9 mouse cellular contexts compared by ENCODE assay signal in the genomic region with DNA sequence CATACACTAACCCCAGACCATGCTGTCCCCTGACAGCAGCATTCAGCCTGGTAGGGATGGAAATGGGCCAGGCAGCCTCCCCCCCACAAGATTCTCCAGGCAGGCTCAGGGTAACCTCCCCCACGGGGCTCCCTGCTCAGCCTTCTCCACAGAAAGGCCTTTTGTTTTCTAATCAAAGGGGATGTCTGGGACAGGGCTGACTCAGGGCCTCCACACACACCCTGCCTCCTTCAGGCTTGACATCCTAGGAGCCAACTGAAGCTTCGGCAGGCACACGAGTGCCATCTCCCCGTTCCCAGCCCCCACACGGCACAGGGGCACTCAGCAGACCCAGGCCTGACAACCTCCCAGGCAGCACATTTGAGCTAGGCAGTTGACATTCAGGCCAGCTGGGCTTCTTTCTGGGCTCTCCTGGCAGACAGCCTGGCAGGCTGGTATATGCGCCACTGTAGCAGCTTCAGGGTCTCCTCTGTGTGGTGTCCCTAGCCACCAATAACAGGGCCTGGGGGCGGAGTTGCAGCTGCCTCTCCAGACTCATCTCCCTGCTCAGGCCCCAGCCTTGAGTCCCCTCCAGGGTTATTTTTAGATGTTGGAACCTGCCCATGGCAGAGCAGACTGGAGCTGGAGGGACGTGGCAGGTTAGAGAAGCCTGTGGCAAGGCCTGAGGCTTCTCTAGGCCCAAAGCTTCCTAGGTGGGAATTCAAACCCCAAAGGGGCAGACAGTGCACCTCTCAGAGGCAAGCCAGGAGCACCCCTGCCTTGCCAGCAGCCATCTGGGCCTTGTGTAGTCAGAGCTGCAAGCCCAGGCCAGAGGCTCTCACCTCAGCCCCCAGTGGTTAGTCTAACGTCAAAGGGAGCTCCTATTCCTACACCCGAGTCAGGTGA. TPM values are rescaled to one million over a fixed set of nuclear protein-coding genes. Genes with fewer than 3 reads are reported as not detected.
DNase-seq lines count a peak whose midpoint lies in the region; ATAC-seq and TF ChIP-seq lines count a peak whose summit lies in the region.
"Had no signal": no experiment of that assay in that cellular context is flagged by ENCODE, and none has a peak within 500 bp of the region (broad histone marks: within the 10 kb centered on the region; RNA-seq: fewer than 3 reads in every experiment).

No protein-coding gene starts in this region.

- H3K4me2 ChIP-seq in stomach, embryonic 15.5 days = peak overlapping the region; percentile 14

- TF ChIP-seq CTCF in cerebellum, adult 2 months (IDR thresholded peaks at IDR 0.05; ENCODE audit: borderline replicate concordance, insufficient read depth, low read depth, low read length) = no peak

- peak; percentile 70 for ATAC-seq in stomach, embryonic 15.5 days (ENCODE audit: insufficient read depth, low FRiP score, low read depth)

- peaks cover 76% of the 10 kb centered on the region for H3K36me3 ChIP-seq in midbrain, embryonic 10.5 days
- H3K36me3 ChIP-seq in stomach, embryonic 15.5 days = peaks cover 53% of the 10 kb centered on the region

- no peak overlapping the region for H3K4me3 ChIP-seq in cerebellum, adult 2 months (replicated peaks; ENCODE audit: insufficient read depth, low read depth, low read length)
- 0 out of 2 replicates have a peak overlapping the region, but pooled peaks have one; percentile 5 for H3K4me3 ChIP-seq in midbrain, embryonic 10.5 days
- no peak overlapping the region for H3K4me3 ChIP-seq in stomach, embryonic 15.5 days (replicated peaks)

- no peaks in the 10 kb centered on the region for H3K27me3 ChIP-seq in cerebellum, adult 2 months (ENCODE audit: control insufficient read depth, insufficient read depth, low read length)
- H3K27me3 ChIP-seq in midbrain, embryonic 10.5 days (ENCODE audit: low read depth, poor library complexity, severe bottlenecking) = no peaks in the 10 kb centered on the region
- H3K27me3 ChIP-seq in stomach, embryonic 15.5 days (replicated peaks) = no peaks in the 10 kb centered on the region

- no peaks in the 10 kb centered on the region for H3K9me3 ChIP-seq in midbrain, embryonic 10.5 days (replicated peaks)
- no peaks in the 10 kb centered on the region for H3K9me3 ChIP-seq in stomach, embryonic 15.5 days

- peaks cover 68% of the 10 kb centered on the region for H3K4me1 ChIP-seq in cerebellum, adult 2 months (ENCODE audit: control insufficient read depth, insufficient read depth, low read length)
- peaks cover 39% of the 10 kb centered on the region for H3K4me1 ChIP-seq in midbrain, embryonic 10.5 days
- peaks cover 32% of the 10 kb centered on the region for H3K4me1 ChIP-seq in stomach, embryonic 15.5 days

- peak; percentile 90 for DNase-seq in NIH3T3 (ENCODE audit: low read depth)
- peak; percentile 80 to 87 for DNase-seq in cerebellum, adult 2 months
- DNase-seq in frontal cortex, adult 2 months (ENCODE audit: extremely low spot score in 1 of 2, low spot score in 1 of 2) = peak; percentile 70 to 75
- DNase-seq in heart, postnatal 4 days = peak; percentile 91
- peak; percentile 82 to 89 for DNase-seq in layer of hippocampus, postnatal 14 days (ENCODE audit: low spot score in 2 of 2)
- no peak for DNase-seq in midbrain, embryonic 10.5 days (ENCODE audit: low spot score)
- DNase-seq in thymus, adult 18-20 months = no peak

- 4% methylated on average over 10 of the region's 10 CpGs for WGBS in cerebellum, adult 2 months
- WGBS in midbrain, embryonic 10.5 days = 51% methylated on average over 10 of the region's 10 CpGs
- WGBS in stomach, embryonic 15.5 days = 50% methylated on average over 10 of the region's 10 CpGs

- no peak for TF ChIP-seq POLR2A in cerebellum, adult 2 months (IDR thresholded peaks at IDR 0.05; ENCODE audit: borderline replicate concordance, insufficient read depth, low read length)

- peak overlapping the region; percentile 73 for H3K27ac ChIP-seq in cerebellum, adult 2 months (ENCODE audit: insufficient read depth, low read length)
- peak overlapping the region; percentile 76 for H3K27ac ChIP-seq in midbrain, embryonic 10.5 days (replicated peaks)
- peak overlapping the region; percentile 91 for H3K27ac ChIP-seq in stomach, embryonic 15.5 days

- 0 out of 2 replicates have a peak overlapping the region, but pooled peaks have one; percentile 0 for H3K9ac ChIP-seq in stomach, embryonic 15.5 days

RNA-seq across cellular contexts. Expression of a gene that starts 26.0 kb away (rescaled TPM):
- polyA plus RNA-seq in cerebellum, adult 2 months (2012; rRNA removed) = 0.29 and 0.33 TPM in 2 replicates
- polyA plus RNA-seq in frontal cortex, adult 2 months (2012; rRNA removed) = 0.24 and 0.25 TPM in 2 replicates
- not detected for total RNA-seq in heart, postnatal 4 days (2021)
- not detected for total RNA-seq in layer of hippocampus, postnatal 14 days (2021)
- polyA plus RNA-seq in midbrain, embryonic 10.5 days (2016; fragmentation: Nextera tagmentation; extraction: Ambion mirVana) = not detected in 2 replicates
- polyA plus RNA-seq in stomach, embryonic 15.5 days (2015; fragmentation: Nextera tagmentation; extraction: Ambion mirVana) = 3,283 and 4,119 TPM in 2 replicates
- total RNA-seq: neutrophil, adult 5-6 weeks had no signal

RNA-seq across cellular contexts. Expression of a gene that starts 26.8 kb away (rescaled TPM):
- polyA plus RNA-seq in cerebellum, adult 2 months (2012; rRNA removed) = 129 and 146 TPM in 2 replicates
- 42.1 and 44.2 TPM in 2 replicates for polyA plus RNA-seq in frontal cortex, adult 2 months (2012; rRNA removed)
- 10 to 100 TPM; 62.7 to 65.0 TPM for total RNA-seq in heart, postnatal 4 days (2021)
- total RNA-seq in layer of hippocampus, postnatal 14 days (2021) = 10 to 100 TPM; 66.5 to 73.8 TPM
- 52.4 and 53.7 TPM in 2 replicates for polyA plus RNA-seq in midbrain, embryonic 10.5 days (2016; fragmentation: Nextera tagmentation; extraction: Ambion mirVana)
- polyA plus RNA-seq in stomach, embryonic 15.5 days (2015; fragmentation: Nextera tagmentation; extraction: Ambion mirVana) = 38.7 and 39.7 TPM in 2 replicates

Comparison
In these comparisons a context has a peak if more than half of its experiments do, and no peak if none do; other contexts are left out.
1. DNase-seq: peak in NIH3T3 (single experiment), cerebellum, adult 2 months (2 of 2), frontal cortex, adult 2 months (2 of 2), heart, postnatal 4 days (single experiment) and layer of hippocampus, postnatal 14 days (2 of 2); none in midbrain, embryonic 10.5 days (single experiment) and thymus, adult 18-20 months (0 of 2).
2. RNA of a gene that starts 26.0 kb away (polyA plus RNA-seq): 3,283 to 4,119 TPM in stomach, embryonic 15.5 days; 0.29 to 0.33 TPM in cerebellum, adult 2 months, 0.24 to 0.25 TPM in frontal cortex, adult 2 months and not detected in midbrain, embryonic 10.5 days; every median in the first group is over 1,000 times any median in the second.
3. Peak in every context shown above with its lines, with median percentiles within 50 percentile points of each other: H3K27ac ChIP-seq.